Mouse (Mus musculus): ENCODE measurements around the gene Nup210. TPM values are rescaled to one million over a fixed set of nuclear protein-coding genes. Genes with fewer than 3 reads are reported as not detected.

Nup210 gene
- polyA plus RNA-seq (2015; fragmentation: Nextera tagmentation; extraction: Ambion mirVana), result 28.9 and 30.5 TPM in 2 replicates

DNA sequence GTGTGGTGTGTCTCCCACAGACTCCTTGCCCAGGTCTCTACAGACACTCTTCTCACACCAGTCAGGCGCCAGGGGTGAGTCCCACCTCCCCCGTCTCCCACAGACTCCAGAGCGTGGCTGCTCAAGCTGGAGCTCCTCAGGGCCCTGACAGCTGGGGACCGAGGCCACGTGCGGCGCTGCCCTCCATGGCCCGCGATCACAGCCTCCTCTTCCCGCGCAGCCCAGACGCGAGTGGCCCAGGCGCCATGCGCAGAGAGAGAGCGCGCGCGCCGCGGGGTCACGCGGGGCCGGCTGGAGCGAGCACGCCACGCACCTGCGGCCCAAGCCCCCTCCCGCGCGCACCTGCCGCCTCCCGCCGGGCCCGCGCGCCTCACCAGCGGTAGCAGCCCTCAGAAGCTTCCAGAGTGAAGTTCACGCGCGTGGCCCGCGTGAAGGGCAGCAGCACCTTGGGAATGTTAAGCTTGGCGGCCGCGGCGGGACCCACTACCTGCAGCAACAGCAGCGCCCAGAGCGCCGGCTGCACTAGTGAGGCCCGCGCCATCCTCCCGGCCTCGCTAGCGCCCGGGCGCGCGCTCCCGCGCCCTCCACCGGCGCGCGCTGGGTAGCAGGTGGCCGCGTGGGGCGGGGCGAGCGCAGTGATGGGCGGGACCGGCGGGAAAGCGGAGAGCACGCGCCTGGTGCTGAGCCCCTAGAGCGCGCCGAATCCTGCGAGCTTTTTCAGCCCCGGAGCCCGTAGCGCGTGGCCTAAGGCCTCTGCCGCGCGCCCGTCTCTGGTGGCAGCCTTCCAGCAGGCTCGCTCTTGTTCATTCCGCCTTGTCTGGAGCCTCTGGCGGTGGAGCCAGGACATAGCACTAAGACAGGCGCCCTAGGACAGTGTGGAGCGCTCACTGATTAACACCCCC is at the start of gene Nup210:
Nup210 (minus strand) TSS at position 586 of the 902 bp plus-strand sequence.

DNA sequence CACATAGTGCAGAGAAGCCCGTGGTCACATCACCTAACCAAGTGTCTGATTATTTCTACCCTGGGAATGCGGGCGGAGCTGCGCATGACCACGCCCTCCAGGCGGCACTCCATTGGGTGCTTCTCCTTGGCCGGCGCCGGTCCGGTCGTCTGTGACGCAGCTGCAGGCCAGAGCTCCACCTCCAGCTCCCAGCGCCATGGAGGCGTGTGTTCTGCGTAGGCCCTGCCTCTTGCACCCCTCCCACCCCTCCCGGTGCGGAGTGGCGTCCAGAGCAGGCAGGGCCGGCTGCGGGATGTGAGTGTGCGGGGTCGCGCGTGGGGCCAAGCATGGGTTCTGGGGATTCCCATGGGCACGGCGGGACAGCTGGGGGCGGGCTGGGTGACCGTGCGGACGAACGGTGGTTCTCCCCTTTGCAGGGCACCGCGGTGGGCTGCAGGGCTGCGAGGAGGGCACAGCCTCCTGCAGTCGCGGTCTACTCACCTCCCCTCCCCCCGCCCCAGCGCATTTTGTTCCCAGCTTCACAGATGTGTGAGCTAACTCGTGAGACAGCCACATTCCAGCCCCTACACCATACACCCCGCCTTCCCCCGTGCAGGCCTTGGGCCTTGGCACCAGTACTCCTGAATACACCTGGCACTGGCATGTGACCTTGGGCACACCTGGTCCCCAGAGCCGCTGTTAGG is 40.1 kb upstream of the Nup210 start, which contains the start of gene Hdac11:
Hdac11 (plus strand) TSS at position 112 of the 683 bp plus-strand sequence.

DNA sequence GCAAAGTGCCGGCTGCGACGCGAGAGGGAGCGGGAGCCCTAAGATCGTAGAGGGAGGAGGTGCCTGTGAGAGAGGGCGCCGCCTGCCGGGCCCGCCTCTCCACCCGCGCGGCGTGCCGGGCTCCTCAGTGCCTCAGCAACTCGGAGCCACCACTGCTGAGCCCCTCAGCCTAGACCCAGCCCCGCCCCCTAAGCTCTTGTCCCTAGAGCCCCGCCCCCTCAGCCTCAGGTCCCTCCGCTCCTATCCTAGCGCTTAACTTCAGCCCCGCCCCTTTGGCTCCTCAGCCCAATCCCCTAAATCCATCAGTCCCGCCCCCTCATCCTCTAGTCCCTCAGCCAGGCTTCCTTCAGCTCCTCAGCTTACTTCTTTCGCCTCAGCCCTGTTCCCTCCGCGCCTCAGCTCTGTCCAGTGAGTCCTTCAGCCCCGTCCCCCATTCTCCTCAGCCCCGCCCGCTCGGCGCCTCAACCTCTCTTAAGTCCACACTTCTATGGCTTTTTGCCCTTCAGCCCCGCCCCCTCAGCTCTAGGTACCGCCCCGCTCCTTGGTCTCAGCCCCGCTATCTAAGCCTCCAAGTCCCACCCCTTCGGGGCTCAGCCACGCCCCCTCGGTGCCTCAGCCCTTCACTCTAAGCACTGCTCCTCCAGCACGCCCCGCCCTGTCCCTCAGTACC is 127.8 kb downstream of the Nup210 start, which contains the start of gene Iqsec1:
Iqsec1 (minus strand) TSS at position 38 of the 670 bp plus-strand sequence.

Other genes with a start within 250 kb of the Nup210 start
- gene Iqsec1, start 128.1 kb downstream of the Nup210 start, polyA plus RNA-seq (2015; fragmentation: Nextera tagmentation; extraction: Ambion mirVana), result 10.2 and 11.7 TPM in 2 replicates
- 2.9 and 3.1 TPM in 2 replicates for gene Hdac11, start 39.8 kb upstream of the Nup210 start, polyA plus RNA-seq (2015; fragmentation: Nextera tagmentation; extraction: Ambion mirVana)
- 27.8 and 43.6 TPM in 2 replicates for gene Fbln2, start 95.6 kb upstream of the Nup210 start, polyA plus RNA-seq (2015; fragmentation: Nextera tagmentation; extraction: Ambion mirVana)

Data from spleen, postnatal 0 days (tissue).